Mouse (Mus musculus) cerebellum, adult (tissue): ENCODE measurements around the gene Olfr164.

Source experiments
- ATAC-seq: cut with Nextera tagmentation; 2 replicates; pipeline ENCODE4 v1.9.2; 2017; ENCODE audit warnings: mild to moderate bottlenecking, moderate library complexity, mixed read lengths; ENCODE audit not compliant: insufficient number of reproducible peaks, low FRiP score, low TSS enrichment

Olfr164 gene

DNA sequence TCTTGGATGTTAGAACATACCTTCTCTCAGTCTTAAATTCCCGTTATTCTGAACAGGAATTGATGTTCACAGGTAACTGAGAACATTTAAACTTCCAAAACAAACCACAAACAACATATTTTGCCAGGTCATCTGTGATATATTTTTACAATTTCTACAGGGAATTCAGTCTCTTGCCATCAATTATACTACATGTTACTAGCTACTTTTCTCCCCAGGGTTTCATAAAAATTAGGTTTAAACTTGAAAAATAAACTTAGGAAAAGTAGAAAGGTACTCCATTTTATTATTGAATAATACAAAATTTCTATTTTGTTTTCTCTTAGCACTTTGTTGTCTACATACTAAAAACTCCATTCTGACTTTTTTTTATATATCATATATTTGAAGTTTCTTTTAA is at the start of gene Olfr164:
Olfr164 (minus strand) TSS at position 101 of the 400 bp plus-strand sequence.
- ATAC-seq, result no peak

DNA sequence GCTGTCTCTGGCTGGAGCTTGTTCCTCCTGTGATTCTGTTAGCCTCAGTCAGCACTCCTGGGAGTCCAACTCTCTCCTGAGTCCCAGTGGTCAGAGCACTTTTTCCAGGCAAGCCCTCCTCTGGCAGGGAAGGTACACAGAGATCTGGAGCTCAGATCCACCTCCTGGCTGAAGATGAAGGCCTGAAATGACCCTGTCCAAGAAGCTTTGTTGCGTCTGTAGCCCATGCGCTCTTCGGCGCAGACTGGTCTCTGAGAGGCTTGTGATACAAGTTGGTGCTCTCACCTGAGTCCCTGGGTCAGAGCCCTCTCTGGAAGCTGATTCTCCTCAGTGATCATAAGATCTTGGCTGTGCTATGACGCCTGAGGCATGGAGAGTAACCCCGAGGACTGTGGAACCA is 35.2 kb upstream of the Olfr164 start:
- ATAC-seq, result no peak

DNA sequence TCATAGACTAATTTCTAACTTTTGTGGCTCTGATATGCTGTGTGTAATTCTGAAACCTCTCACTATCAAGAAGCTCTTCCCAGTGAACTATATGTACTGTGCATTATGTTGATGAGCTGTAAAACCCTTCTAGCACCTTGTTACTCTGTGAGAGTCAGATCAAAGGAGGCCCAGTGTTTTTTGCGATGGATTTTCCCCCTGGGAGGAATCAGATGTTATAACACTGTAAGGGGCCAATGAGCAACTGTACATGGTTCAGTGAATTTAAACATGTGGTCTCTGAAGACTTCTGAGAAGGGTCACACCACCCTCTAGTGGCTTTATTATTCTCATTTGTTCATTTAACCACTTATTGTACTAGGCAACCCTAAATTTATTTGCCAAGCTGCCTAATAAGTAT is 50.6 kb downstream of the Olfr164 start:
- no peak for ATAC-seq

DNA sequence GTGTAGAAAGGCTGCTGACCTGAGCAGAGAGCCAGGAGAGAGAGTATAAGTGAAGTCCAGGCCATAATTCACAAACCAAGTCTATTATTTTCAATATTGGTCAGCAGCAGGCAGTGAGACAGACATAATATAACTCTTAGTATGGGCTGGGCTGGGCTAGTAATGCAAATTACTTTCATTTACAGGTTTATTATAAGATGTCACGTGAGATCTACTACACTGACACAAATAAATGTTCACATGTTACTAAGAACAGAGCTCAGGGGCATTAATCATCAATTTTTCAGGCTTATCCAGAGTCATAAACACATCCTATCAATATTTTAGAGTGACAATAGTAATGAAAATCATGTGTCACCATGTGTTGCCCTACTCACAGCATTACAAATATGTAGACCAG is 53.1 kb downstream of the Olfr164 start:
- no peak for ATAC-seq

DNA sequence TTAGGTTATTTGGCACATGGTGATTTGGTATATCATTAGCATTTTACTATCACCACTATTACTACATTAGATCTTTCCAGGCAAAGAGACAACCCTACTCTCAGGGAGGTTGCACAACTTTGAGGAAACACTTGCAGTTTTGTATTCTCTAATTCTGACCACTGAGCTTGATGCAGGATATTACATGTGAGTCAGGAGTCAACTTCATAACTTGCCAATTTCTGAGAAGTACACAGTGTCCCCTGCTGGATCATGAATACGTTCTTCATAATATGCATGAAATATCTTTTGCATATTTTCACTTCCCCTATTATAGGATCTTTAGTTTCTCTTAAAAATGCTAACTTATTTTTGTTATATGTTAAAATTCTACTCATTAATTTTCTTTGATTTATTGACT is 68.0 kb downstream of the Olfr164 start:
- ATAC-seq, result no peak

DNA sequence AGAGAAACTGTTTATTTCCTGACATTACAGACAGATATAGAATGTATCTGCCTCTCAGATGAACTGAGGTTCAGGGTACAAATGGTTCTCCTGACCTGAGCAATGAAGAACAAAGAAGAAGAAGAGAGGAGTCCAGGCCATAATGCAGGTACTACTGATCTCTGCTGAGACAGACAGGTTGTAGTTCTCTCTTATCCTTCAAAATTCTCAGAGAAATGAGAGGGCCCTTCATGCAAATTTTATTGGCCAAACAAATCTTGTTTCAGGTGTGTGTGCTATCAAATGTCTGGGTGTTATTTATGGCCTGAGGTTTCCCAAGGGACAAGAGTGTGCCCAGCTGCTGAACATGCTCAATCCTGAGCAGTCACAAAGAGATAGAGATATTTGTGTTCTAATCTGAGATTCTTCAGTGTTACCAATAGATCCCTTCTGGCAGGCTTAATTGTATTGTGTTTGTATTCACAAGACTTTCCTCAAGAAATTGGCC is 72.3 kb downstream of the Olfr164 start:
- no peak for ATAC-seq

DNA sequence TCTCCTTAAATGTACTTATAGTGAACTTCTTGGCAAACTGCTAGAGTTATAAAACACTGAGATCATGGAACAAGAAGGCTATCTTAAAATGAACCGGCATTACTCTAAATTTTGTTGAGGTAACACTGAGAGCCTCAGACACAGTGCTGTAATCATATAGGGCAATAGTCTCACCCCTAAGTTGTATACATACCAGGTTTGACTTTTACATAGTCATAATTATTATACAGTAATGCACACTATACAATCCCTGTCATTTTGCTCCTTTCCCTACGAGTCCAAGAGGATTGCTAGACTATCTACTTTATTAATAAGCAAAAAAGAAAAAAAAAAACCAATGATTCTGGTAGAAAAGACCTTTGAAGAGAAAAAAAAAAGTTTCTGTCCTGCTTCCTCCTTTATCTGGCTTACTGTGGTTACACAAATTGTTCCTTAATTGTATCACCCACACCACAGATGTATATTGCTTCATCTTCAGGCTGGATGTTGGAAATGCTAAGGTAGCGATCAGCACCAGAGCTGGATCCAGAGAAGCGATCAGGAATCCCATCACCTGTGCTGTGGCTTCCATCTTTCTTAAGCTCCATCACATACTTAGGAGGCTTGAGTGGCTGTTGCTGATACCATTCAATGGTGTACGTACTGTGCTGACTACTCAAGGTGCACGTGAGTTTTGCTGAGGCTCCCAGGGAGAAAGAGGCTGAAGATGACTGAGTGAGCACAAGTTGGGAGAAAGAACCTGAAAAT is 72.9 kb downstream of the Olfr164 start:
- ATAC-seq, result no peak

DNA sequence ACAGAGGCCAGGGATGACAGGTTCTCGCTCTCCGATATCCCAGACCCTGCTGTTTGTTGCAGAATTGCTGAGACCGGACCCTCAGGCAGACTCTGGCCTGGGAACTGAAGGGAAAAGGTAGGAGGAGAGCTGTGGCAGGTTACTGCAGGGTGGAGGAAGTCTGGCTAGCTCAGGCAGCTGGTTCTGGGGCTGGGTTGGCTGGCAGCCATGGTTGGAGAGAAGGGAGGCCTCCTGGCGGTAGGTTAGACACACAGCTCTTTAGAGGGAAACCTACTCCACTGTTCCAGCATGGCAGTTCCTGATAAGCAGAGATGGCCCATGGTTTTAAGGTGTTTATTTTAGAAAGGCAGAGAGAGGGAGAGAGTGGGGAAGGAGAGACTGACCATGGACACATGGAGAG is 77.1 kb downstream of the Olfr164 start:
- ATAC-seq, result no peak
